Mouse (Mus musculus) frontal cortex, postnatal 14 days (tissue): Measurements from ENCODE around the gene Drosha.
"Not testable (repeated sequence)": the region's sequence is repeated elsewhere in the genome, so short reads cannot be mapped to it uniquely, and the experiment has no call there.

Experiments used
- DNase-seq, 2 experiments: peaks; one replicate each; pipeline ENCODE4 v3.0.0; 2022; ENCODE audit warnings: low spot score in 2 of 2

Drosha gene

DNA sequence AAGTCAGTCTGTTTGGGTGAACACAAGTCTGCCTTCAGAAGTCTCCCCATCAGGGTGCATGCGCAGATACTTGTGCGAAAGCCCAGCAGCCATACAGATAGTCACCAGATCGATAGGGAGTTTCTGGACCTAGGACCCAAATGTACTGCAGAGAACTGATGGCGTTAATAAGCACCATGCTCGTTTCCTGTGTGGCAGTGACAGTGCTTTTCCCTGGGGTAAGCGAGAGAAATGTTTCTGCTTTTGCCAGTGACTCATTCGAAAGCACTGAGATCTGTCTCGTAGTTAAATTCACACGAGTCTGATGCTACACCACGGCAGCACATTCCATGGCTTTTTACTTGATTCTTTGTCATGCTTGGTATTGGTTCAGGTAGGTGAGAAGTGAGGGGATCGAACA is 60.7 kb downstream of the Drosha start:
- no peak for DNase-seq

DNA sequence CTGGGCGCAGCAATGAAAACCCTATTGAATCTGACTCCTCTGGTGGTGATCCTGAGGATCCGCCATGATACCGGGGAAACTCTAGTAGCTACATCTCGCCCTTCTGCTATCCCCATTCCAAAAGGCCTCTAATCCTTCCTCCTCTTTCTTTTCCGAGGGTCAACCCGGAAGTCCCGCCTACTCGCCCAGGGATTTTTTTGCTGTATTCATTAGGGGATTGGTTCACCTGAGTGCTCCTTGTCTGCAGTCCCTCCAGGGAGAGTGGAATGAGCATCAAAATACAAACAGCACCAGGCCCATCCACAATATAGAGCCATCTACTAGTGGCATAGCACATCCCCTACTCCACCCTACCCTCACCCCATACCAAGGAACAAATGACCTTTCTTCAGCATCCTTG is 62.6 kb downstream of the Drosha start:
- no peak for DNase-seq

DNA sequence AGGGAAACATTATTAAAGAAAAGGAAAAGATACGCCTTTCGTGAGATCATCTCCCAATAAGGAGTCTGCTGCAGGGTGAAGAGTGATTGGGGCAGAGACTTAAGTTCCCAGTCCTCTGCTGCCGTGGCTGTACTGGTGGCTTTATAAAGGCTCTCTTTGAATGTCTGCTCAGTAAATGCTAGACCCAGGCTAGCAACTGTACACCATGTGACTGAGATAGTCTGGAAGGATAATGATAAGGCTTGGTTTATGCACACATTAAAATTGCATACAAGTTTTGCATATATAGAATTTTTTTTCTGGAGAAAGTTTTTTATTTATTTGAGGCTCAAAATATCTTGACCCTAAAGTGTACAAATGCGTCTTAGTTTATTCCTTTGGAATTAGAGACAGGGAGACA is 63.7 kb downstream of the Drosha start:
- DNase-seq, result no peak

DNA sequence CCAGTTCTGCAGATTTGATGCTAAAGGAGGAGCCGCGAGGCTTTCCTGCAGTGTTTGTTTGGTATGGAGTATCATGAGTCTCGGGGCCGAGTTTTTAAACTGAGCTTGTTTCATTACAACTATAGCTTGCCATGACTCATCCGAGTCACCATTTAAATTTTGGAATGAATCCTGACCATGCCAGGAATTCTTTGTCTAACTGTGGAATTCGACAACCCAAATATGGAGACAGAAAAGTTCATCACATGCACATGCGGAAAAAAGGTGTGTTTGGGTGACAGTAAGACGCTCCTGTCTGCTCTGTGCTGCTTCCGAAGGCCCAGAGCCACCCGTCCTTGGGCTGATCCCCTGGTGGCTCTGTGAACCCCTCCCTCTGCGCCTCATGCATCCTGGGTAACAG is 65.3 kb downstream of the Drosha start:
- DNase-seq, result no peak

DNA sequence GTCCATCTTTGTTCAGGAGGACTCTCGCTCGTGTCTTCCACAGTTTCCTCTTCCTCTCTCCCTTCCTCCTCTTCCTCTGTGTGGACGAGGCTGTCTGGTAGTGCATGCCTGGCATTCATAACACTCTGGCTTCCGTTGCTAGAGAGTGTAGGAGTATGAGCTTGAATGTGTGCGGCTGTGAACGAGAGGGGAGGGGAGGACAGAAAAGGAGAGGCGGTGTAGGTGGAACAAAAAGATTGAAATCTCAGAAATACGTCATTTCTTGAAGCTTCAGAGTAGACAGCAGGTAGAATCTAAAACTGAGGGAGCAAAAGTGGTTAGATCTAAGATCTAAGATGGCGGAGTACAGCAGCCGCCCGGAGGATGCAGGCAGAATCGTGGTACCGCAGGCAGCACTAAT is 70.8 kb downstream of the Drosha start:
- DNase-seq, result no peak

DNA sequence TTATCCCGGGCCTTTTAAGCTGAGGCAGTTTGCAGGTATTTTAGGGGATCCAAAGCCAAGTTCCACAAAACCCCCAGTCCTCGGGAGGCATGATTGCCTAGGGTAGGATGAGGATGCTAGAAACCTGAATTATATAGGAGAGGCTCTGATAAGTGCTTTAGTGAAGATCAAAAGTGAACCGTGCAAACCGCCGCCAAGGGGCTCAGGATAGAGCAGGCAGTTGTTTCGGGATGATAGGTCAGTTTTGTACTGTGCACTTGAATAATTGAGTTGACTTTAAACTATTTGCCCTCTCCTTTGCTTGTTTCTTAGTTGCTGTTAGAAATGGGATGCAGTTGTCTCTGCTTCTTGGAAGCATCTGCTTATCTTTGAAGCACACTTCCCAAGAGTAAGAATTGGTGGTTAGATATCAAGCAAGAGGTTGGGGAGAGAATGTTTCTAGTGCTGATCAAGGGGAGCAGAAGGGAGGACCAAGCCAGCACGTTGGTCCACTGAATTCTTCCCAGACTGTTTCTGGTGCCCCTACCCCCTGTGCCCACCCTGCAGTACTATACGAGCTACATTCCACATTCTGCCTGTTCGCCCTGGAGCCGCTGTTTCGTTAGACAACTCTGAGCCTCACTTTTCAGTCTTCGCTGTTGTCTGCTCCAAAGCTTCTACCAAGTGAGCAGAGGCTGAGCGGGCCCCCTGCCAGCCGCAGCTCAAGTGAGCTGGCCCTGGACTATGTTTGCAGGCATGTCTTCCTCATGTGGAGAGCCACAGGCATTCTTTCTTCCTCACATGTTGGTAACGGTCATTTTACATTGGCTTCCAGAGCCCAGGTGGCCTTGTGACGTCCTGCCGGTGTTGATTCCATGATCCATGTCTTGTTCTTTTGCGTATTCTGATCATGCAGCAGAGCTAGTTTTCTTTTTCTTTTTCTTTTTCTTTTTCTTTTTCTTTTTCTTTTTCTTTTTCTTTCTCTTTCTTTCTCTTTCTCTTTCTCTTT is 71.7 kb downstream of the Drosha start:
- DNase-seq, result no peak

DNA sequence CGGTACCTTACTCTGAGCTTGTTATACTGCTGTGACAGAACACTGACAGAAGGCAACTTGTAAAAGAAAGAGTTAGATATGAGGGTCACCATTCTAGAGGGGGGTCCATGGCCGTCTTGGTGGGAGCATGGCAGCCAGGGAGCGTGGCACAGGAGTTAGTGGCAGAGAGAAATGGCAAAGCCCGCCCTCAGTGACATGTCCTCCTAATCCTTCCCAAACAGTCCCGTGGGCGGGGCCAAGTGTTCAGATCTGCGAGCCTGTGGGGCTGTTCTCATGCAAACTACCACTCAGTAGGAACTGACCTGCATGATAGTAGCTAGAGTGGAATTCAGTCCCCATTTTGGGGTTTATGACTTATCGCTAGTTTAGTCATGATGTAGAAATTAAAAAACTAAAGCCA is 73.2 kb downstream of the Drosha start:
- no peak for DNase-seq

DNA sequence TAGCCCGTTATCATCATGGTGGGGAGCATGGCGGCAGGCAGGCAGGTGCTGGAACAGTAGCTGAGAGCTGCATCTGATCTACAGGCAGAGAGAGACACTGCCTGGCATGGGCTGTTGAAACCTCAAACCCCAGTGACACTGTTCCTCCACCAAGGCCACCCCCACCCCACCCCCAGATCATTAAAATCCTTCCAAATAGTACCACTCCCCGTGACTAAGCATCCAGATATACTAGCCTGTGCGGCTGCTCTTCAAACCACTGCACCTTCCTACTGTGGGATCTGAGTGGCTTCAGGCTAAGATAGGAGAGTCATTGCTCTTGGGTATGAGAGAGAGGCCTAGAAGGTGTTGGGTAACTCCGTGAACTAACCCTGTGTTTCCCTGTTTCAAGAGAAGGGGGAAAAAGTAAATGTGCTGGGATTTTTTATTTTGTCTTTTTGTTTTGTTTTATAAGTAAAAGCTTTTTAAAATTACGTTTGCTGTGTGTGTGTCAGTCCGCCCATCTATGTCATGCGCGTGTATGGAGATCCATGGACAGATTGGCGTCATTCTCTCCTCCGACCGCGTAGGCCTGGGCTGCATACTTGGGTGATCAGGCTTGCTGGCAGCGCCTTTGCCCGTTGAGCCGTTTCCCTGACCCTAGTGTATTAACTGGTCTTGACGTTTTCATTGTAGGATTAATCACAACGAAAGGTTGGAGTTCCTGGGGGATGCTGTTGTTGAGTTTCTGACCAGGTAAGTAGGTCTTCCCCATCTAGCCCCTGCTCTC is 76.0 kb downstream of the Drosha start:
- DNase-seq, result no peak

DNA sequence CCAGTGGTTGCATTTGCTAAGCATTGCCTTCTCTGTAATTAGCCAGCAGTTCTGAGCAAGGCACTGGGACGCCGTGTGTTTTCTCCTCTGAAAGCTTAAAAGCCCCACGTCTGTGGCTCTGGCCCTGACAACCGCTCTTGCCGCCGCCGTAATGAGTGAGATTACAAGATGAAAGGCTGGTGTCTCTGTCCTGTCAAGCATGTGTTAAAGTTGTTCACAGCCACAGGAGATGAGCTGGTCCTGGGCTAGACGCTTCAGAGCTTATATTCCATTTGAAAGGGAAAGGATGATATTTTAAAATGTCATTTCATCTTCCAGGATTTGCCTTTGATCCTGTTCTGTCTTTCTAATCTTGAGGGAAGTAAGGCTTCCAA is 76.6 kb downstream of the Drosha start:
- DNase-seq, result no peak

DNA sequence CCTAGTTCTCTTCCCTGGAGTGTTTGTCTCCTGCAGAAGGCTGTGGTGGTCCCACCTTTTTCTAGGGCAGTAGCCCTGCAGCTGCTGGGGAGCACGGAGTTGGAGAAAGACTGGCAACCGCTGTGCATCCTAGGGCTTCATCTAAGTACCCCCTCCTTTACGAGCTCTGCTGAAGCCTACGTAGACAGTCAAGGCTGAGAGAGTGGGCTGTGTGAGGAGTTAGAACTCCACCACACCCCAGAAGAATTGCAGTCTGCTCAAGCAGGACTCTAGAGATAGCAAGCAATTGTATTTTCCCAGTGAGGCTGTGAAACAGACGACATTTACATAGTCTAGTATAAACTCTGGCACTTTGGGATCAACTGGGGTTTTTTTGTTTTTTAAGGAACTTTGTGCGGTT is 79.8 kb downstream of the Drosha start:
- DNase-seq, result no peak

DNA sequence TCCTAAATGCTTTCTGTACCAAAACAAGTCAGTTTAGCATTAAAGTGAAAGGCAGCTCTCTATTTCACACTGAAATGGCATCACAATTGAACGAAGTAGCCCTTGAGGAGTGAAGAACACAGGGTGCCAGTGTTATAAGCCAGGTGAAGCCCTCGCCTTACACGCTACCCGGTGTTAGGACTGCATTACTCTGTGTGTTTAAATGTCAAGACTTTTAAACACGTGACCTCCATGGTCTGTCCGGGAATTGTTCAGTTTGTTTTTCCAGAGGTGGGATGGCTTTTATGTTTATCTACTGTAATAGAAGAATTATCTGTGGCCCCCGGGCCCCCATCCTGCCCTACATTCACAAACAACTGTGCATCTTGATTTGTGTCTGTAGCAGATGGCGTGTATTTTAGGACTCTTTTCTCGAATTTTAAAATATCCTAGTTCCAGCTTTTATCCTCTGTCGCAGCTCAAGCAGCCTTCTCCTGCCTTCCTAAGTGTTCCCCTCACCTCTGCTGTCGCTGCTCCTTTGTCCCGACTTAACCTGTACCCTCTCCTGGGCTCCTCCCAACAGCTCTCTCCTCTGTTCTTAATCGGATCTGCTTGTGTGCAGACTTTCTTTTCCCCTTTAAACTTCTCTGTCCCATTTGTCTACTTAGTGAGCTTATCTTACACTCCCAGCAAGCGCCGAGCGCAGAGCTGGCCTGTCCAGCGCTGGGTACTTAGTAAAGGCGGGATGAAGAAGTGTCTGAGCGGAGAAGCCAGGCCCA is 83.5 kb downstream of the Drosha start:
- DNase-seq, result no peak

DNA sequence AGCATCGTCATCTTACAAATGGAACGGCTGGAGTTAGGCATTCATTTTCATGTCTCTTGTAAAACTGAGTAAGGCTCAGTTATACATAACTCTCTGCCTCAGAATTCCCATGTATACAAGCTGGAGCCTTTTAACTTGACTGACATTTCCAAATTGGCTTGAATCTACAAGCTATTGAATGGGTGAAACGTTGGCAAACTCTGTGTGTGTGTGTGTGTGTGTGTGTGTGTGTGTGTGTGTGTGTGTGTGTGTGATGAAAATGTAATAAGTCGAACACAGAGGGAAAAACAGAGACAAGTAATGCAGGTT is 84.1 kb downstream of the Drosha start:
- DNase-seq, result no peak

DNA sequence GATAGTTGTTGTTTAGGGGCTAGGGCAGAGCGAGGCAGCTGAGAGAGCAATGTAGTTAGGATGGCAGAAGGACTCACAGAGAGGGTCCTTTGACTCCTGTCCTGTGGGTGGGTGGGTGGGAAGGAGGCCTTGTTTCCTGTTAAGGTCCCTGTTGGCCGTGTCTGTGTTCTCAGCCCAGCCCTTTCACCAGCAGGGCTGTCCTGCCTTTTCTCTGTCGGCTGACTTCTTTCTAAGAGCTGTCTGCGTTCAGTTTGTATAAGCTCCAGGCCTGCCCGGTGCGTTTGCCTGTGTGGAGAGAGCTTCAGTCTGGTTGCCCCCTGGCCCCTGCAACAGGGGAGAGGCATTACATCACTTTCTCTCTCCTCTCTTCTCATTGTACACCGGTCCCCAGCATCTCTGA is 84.6 kb downstream of the Drosha start:
- no peak for DNase-seq

DNA sequence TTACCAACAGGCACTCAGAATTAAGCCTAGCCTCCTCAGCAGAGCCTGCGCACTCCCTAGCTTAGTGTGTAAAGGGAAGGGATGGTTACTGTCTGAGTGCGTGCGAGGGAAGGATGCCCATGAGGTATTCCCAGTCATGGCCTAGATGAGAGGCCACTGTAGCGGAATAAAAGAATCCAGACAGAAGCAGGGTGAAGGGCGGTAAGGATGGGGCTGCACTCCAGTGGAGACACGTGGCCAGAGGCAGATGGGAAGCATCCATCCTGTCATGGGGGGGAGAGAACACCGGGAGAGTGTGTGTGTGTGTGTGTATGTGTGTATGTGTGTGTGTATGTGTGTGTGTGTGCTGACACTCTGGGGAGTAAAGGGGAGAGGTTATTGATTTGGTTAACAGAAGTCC is 86.5 kb downstream of the Drosha start:
- DNase-seq, result no peak

DNA sequence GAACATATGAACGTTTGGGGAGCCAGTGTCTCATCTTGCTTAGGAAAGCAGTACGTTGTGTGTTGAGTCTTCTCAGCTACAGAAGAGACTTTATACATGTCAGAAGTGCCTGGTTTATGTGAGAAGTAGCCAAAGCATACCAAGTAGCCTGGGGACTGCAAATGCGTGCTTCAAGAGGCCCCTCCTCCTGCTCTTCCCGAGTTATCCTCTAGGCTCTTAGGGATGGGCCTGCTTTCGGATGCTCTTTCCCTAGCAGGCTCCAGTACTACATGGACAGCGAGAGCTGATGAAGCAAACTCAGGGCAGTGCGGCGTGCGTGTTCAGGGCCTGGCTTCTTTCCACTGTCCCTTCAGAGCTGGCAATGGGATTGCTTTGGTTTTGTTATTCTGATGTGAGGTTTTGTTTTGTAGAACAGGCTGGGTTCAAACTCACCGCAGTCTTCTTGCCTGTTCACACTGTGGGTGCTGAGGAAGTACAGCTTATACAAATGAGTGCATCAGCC is 91.8 kb downstream of the Drosha start:
- no peak for DNase-seq

DNA sequence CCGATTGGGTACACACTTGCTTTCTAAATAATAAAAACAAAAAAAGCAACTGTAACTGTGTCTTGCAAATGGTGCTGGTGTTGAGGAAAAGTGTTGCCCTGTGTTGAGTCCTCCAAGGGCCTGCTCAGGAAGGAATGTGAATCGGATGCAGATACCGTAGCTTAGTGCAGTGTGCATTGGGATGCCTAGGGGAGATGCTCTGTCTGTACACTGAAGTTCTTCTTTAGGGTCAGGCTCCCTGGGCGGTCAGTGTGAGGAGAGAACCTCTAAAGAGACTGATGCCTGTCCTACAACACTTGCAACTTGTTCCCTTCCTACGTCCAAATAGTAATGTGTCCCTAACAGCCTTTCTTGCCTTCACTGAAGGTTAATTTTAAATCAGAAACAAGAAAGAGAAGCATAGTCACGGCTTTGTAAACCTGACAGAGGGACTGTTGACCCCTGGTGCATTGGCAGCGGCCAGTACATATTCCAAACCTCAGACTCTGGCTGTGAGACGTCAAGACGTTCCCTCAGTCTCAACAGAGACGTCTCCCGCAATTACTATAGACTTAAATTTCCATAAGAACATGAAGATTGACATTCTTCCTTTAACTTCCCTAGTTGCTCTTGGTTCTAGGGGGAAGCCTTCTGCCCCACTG is 94.8 kb downstream of the Drosha start:
- not testable (repeated sequence) for DNase-seq

DNA sequence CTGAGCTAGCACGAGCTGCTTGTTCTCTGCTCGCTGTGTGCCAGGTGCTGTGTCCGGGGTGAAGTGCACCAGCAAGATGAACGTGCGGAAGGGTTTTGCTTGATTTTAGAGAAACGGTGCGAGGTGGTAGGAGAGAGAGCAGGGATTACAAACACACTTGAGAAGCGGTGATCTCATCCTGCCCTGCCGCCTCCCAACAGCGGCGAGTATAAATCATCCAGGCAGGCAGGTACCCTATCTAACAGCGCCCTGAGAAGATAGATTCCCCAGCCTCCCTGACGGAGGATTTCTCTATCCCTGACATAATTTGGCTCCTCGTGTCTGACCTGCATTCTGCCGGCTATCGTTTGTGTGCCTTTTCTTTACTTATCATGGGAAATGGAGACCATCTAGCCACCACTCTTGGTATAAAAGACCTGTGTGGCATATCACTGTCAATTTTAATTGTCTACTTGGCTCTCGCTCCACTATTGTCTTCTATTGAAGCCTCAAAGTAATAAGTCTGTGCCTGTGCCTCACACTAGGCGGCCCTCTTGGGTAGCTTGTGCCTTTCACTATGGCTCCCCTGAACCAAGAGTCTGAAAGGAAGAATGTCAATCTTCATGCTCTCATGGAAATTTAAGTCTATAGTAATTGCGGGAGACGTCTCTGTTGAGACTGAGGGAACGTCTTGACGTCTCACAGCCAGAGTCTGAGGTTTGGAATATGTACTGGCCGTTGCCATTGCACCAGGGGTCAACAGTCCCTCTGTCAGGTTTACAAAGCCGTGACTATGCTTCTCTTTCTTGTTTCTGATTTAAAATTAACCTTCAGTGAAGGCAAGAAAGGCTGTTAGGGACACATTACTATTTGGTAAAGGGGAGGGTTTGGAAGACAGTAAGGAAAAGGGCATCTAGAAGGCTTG is 95.6 kb downstream of the Drosha start:
- DNase-seq, result no peak

DNA sequence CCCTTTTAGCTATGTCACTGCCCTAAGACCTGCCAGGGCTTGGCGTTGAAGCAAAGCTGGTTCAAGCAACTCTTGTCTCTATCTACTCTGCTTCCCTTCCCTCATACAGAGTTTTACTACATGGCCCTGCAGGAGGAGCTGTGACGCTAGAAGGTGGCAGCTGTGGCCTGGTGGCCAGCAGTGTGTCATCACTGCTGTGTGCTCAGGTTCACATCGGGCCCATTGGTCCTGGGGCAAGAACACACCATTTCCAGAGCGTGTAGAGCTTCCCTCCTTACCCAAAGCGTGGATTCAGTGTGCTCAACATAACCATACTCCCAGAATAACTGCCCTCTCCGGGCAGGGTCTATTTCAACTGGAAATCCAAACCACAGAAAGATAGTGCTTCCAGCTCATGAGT is 97.3 kb downstream of the Drosha start:
- DNase-seq, result no peak

DNA sequence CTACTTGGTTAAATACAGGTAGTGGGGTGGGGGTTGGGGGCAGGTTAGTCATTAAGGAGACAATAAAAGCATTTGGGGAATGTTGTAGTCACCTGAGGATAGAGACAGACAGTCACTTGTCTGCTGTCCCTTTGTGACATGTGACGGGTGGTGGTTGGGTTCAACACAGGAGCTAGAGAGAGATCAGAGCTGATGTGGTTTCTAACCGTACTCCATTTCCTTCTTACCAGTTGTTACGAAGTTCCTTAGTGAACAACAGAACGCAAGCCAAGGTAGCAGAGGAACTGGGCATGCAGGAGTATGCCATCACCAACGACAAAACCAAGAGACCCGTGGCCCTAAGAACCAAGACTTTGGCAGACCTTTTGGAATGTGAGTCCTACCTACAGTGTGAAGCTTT is 99.2 kb downstream of the Drosha start:
- DNase-seq, result no peak

DNA sequence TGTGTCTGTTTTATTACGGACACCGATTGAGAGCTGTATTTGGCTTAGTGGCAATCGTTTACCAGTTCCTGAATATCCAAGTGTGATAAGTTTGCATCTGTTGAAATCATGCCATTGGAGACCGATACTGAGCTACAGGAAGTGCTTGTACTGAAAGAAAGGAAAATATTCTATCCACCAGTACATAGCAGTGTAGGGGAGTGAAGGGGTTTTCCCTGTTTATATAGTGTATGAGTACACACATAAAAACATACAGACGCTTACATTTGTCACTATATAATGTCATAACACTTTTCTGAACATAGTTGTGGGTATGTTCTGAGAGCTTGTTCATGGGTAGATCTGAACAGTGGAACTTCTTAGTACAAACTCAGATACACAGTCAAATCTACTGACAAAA is 106.9 kb downstream of the Drosha start:
- DNase-seq, result no peak

DNA sequence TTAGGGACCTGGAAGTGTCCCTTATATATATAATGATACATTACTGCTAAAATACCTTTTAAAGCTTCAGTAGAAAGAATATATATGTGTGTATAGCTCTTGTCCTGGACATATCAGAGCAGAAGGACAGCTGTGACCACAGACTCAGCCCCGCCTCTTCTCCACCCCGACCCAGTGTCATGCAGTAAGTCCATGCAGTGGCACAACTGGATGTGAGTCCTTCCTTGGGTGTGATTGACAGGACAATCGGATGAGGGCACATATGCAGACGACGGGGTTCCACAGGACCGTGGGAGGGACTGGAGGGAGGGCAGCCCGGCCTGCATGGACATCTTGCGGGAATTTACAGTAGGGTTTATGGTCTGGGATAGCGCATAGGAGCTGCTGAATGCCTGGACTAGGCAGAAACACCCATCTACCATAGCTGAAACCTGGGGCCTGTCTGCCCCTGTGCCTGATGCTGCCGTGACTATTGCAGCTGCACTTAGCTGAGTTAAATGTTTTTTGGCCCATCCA is 111.7 kb downstream of the Drosha start:
- no peak for DNase-seq
